Mouse (Mus musculus): ENCODE measurements around the gene Edc3. TPM values are rescaled to one million over a fixed set of nuclear protein-coding genes. Genes with fewer than 3 reads are reported as not detected.

Gene Edc3
- total and polyA plus RNA-seq, 3 experiments, result 5.3 to 5.7 (median 5.5) TPM

DNA sequence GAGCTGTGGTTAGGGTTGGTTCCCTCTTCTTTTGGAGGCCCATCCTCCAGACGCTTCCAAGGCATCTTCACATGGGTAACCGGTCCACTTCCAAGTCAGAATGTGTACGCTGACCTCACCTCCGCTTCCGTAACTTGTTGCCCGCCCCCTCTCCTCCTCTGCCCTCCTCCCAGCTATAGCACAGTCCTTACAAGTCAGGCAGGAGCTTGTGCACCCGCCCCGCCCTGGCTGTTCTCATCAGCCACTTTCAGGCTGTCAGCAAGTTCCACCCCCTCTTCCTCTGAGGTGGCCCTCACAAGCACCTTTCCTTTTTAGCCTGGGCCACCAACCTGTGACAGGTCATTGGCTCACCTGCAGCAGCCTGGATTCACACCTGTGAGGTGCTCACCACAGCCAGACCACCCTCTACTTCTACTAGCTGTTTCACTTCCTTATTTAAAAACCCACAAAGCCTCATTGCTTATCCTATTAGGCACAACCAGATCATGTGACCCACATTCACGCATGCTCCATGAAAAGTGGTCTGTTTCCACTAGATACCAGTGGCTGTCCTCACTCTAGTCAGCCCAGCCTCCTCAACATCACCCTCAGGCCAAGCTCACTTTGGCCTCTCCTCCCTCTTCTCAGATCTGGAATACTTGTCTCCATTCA, 92.1 kb downstream of the Edc3 start:
- H3K79me2 ChIP-seq (replicated peaks; ENCODE audit: control insufficient read depth, insufficient read depth, low read length), result no peaks in the 10 kb centered on the region
- H3K27me3 ChIP-seq (ENCODE audit: control insufficient read depth, insufficient read depth, low read length), result no peaks in the 10 kb centered on the region
- no peak overlapping the region for H3K27ac ChIP-seq
- DNase-seq, result no peak
- H3K4me1 ChIP-seq (ENCODE audit: control insufficient read depth, insufficient read depth, low read length), result peaks cover 3% of the 10 kb centered on the region
- no peaks in the 10 kb centered on the region for H3K36me3 ChIP-seq (ENCODE audit: control insufficient read depth, insufficient read depth, low read length)
- H3K4me3 ChIP-seq, result no peak overlapping the region
- intact Hi-C loops (cut with DNase I), result no loop called here
- no peak overlapping the region for H3K9ac ChIP-seq (ENCODE audit: low read depth, low read length)
- TF ChIP-seq EP300 (IDR thresholded peaks at IDR 0.05; ENCODE audit: insufficient read depth, low read depth, low read length), result no peak
- TF ChIP-seq CTCF (IDR thresholded peaks at IDR 0.05), result no peak
- TF ChIP-seq POLR2A (IDR thresholded peaks at IDR 0.05; ENCODE audit: insufficient read depth, low read depth, low read length), result no peak
- 81% methylated on average over 9 of the region's 9 CpGs for WGBS

Other genes starting within 250 kb of the Edc3 start
- 1 to 10 TPM; 3.9 to 4.9 TPM for gene Scamp5, start 240.5 kb upstream of the Edc3 start, total RNA-seq (2021)
- gene Scamp5, start 240.5 kb upstream of the Edc3 start, polyA plus RNA-seq (2012; rRNA removed), result 15.9 and 21.4 TPM in 2 replicates
- gene Rpp25, start 204.5 kb upstream of the Edc3 start, total RNA-seq (2021), result 1 to 10 TPM; 1.6 TPM
- 2.1 TPM in 2 replicates for gene Rpp25, start 204.5 kb upstream of the Edc3 start, polyA plus RNA-seq (2012; rRNA removed)
- 1,000 to 10,000 TPM; 2,350 to 2,717 TPM for gene Cox5a, start 187.3 kb upstream of the Edc3 start, total RNA-seq (2021)
- gene Cox5a, start 187.3 kb upstream of the Edc3 start, polyA plus RNA-seq (2012; rRNA removed), result 1,522 and 1,780 TPM in 2 replicates
- 1 to 10 TPM; 8.1 to 8.3 TPM for gene Fam219b, start 171.0 kb upstream of the Edc3 start, total RNA-seq (2021)
- gene Fam219b, start 171.0 kb upstream of the Edc3 start, polyA plus RNA-seq (2012; rRNA removed), result 3.1 and 4.7 TPM in 2 replicates
- gene Mpi, start 155.8 kb upstream of the Edc3 start, total RNA-seq (2021), result 100 to 1,000 TPM; 119 to 132 TPM
- gene Mpi, start 155.8 kb upstream of the Edc3 start, polyA plus RNA-seq (2012; rRNA removed), result 146 and 266 TPM in 2 replicates
- 10 to 100 TPM; 25.7 to 26.7 TPM for gene Scamp2, start 147.6 kb upstream of the Edc3 start, total RNA-seq (2021)
- 43.9 and 54.8 TPM in 2 replicates for gene Scamp2, start 147.6 kb upstream of the Edc3 start, polyA plus RNA-seq (2012; rRNA removed)
- gene Ulk3, start 119.1 kb upstream of the Edc3 start, total RNA-seq (2021), result 1 to 10 TPM; 5.7 to 6.7 TPM
- 19.1 and 23.3 TPM in 2 replicates for gene Ulk3, start 119.1 kb upstream of the Edc3 start, polyA plus RNA-seq (2012; rRNA removed)
- gene Cplx3, start 102.3 kb upstream of the Edc3 start, total RNA-seq (2021), result not detected
- not detected in 2 replicates for gene Cplx3, start 102.3 kb upstream of the Edc3 start, polyA plus RNA-seq (2012; rRNA removed)
- not detected for gene Lman1l, start 87.8 kb upstream of the Edc3 start, total RNA-seq (2021)
- 0.20 TPM in 1 of 2 replicates, not detected in the other for gene Lman1l, start 87.8 kb upstream of the Edc3 start, polyA plus RNA-seq (2012; rRNA removed)
- 10 to 100 TPM; 23.3 to 29.7 TPM for gene Csk, start 54.9 kb upstream of the Edc3 start, total RNA-seq (2021)
- 19.4 and 20.6 TPM in 2 replicates for gene Csk, start 54.9 kb upstream of the Edc3 start, polyA plus RNA-seq (2012; rRNA removed)
- not detected for gene Cyp1a2, start 24.8 kb upstream of the Edc3 start, total RNA-seq (2021)
- gene Cyp1a2, start 24.8 kb upstream of the Edc3 start, polyA plus RNA-seq (2012; rRNA removed), result 1.00 TPM in 1 of 2 replicates, not detected in the other
- under 1 TPM; 0.09 to 0.13 TPM for gene Cyp1a1, start 20.6 kb upstream of the Edc3 start, total RNA-seq (2021)
- gene Cyp1a1, start 20.6 kb upstream of the Edc3 start, polyA plus RNA-seq (2012; rRNA removed), result 0.20 and 0.78 TPM in 2 replicates
- 10 to 100 TPM; 27.6 to 33.8 TPM for gene Clk3, start 57.3 kb downstream of the Edc3 start, total RNA-seq (2021)
- 61.7 and 124 TPM in 2 replicates for gene Clk3, start 57.3 kb downstream of the Edc3 start, polyA plus RNA-seq (2012; rRNA removed)
- gene Arid3b, start 128.3 kb downstream of the Edc3 start, total RNA-seq (2021), result 1 to 10 TPM; 4.0 to 4.6 TPM
- gene Arid3b, start 128.3 kb downstream of the Edc3 start, polyA plus RNA-seq (2012; rRNA removed), result 3.6 and 3.8 TPM in 2 replicates
- 10 to 100 TPM; 75.2 to 83.2 TPM for gene Ubl7, start 202.4 kb downstream of the Edc3 start, total RNA-seq (2021)
- gene Ubl7, start 202.4 kb downstream of the Edc3 start, polyA plus RNA-seq (2012; rRNA removed), result 139 and 142 TPM in 2 replicates
- gene Sema7a, start 231.6 kb downstream of the Edc3 start, total RNA-seq (2021), result 10 to 100 TPM; 26.7 to 31.1 TPM
- 29.0 and 31.3 TPM in 2 replicates for gene Sema7a, start 231.6 kb downstream of the Edc3 start, polyA plus RNA-seq (2012; rRNA removed)